Mouse (Mus musculus): ENCODE data around the gene Rbm7. TPM values are rescaled to one million over a fixed set of nuclear protein-coding genes. Genes with fewer than 3 reads are reported as not detected.
"Not testable (repeated sequence)": the region's sequence is repeated elsewhere in the genome, so short reads cannot be mapped to it uniquely, and the experiment has no call there.

Gene Rbm7
- total RNA-seq (2015; ENCODE audit: low replicate concordance): 41.5 and 48.3 TPM in 2 replicates
- total RNA-seq (2017; ENCODE audit: low replicate concordance): 32.2 and 41.5 TPM in 2 replicates

DNA sequence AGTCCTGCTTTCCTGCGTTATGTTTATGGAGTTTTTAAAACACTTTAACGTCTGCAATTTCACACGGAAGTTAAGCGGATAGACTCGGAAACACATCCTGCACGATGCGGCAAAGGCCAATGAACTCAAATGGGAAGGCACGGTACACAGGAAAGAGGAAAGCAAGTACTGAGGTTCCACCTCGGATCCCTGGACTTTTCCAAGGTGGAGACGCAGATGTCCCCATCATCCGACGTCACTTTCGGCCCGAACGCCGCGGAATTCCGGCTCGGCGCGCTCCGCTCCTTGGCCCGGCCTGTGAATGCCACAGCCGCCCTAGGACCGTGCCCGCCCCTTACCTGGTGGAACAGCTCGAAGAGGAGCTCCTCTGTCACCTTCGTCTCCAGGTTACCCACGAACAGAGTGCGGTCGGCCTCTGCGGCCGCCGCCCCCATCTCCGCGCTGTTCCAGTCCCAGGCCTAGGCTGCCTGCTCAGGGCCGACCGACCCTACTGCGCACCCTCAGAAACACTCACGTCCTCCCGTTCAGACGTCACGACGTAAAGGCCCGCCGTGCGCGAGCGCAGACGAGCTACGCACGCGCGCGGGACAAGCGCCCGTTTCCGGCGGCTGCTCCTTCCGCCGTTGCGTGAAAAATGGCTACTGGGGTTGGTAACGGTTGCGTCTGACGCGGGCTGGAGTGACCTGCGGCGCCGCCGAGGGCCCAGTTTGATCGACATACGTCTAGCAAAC lies at the start of gene Rbm7, which contains the start of gene Gm5617:
Gene Rbm7 (minus strand): TSS at position 483 of the 731 bp plus-strand sequence.
Gene Gm5617 (plus strand): TSS at position 626 of the 731 bp plus-strand sequence.
- peak; percentile 98 for ATAC-seq (replicated peaks; ENCODE audit: low FRiP score, poor library complexity, severe bottlenecking)

DNA sequence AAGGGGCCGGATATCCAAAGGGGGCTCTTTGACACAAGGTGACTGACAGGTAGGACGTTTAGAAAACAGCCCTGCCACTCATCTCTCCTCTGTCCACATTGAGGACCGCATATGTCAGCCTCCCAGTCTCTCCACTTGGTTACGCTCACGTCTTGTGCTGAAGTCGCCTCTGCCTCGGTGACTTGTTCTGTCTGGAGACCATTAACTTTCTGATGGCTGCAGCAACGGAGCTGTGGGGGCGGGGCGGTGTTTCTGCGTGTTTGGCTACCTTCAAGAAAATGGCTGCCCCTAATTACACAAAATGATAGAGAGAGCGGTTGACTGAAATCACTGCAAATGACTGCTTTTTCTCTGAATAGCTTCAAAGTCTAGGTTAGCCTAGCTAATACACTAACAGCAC lies 43.6 kb upstream of the Rbm7 start:
- no peak for ATAC-seq (replicated peaks; ENCODE audit: low FRiP score, poor library complexity, severe bottlenecking)

DNA sequence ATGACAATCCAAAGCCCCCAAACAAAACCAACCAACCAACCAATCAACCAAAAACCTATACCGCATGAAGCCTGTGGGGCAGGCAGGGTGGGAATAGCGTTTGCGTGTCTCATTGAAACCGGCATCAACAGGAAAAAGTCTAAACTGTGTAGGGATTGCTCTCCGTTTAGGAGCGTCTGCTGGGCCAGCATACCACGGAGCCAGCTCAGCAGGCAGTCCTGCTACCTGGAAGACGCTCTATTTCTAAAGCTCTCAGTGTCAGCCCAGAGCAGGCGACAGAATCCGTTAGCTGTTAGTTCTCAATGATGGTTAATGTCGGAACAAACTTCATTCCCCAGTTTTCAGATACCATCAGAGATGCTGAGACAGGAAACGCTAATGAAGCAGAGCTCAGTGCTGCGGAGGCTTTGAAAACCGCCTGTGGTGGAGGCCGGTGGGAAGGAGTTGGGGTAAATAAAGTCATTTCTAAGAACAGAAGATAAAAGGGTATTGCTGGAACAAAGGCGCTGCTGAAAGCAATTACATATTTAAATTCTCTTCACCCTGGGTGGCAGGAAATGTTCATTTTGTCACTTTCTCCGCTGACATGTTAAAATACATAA lies 43.0 kb upstream of the Rbm7 start:
- no peak for ATAC-seq (replicated peaks; ENCODE audit: low FRiP score, poor library complexity, severe bottlenecking)

DNA sequence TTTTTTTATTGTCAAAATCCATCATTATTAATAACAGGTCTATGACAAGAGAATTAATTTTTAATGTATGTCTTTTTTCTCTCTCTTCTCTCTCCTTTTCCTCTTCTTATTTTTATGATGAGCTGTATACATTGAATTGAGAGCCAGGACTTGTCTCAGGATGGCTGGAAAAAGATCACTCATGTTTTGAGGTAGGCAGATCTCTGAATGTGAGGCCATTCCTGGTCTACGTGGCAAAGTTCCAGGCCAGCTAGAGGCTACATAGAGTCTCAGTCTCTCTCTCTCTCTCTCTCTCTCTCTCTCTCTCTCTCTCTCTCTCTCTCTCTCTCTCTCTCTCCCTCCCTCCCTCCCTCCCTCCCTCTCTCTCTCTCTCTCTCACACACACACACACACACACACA lies 42.5 kb upstream of the Rbm7 start:
- not testable (repeated sequence) for ATAC-seq (replicated peaks; ENCODE audit: low FRiP score, poor library complexity, severe bottlenecking)

DNA sequence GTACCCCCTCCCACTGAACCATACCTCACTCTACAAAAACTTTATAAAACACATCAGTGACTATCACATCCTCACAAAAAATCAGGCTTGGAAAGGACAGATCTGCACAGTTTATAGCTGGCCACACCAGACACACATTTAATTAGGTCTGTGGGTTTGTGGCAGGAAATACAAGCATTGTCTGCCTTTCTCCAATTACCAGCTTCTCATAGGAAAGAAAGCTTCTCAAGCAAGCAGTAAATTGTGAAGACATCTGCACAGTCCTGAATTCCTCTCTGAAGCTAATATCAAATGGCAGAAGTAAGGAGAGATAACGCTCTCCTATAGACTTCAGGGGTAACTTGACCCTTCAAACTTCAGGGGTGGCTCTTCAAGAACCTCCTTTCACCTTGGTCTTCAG lies 41.3 kb upstream of the Rbm7 start:
- no peak for ATAC-seq (replicated peaks; ENCODE audit: low FRiP score, poor library complexity, severe bottlenecking)

DNA sequence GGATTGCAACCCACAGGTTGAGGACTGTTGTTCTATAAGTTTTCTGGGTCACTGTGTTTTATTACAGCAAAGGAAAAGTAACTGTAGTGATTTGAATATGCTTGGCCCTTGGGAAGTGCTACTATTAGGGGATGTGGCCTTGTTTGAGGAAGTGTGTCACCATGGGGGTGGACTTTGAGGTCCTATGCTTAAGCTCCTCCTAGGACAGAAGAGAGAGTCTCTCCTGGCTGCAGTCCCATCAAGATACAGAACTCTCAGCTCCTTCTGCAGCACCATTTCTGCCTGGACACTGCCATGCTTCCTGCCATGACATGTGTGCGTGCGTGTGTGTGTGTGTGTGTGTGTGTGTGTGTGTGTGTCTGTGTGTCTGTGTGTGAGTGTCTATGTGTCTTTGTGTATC lies 37.6 kb upstream of the Rbm7 start:
- ATAC-seq (replicated peaks; ENCODE audit: low FRiP score, poor library complexity, severe bottlenecking): no peak

DNA sequence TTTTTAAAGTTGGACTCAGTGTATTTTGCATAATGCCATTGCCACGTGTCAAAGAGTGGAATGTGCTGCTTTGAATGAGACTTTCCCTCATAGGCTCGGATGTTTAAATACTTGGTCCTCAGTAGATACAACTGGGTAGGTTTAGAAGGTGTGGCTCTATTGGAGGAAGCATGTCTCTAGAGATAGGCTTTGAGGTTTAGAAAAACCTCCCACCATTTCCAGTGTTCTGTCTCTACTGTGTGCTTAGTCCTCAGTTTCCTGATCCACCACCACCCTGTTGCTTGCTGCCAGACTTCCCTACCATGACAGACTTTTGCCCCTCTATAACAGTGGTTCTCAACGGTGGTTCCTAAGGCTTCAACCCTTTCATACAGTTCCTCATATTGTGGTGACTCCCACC lies 37.1 kb upstream of the Rbm7 start:
- no peak for ATAC-seq (replicated peaks; ENCODE audit: low FRiP score, poor library complexity, severe bottlenecking)

DNA sequence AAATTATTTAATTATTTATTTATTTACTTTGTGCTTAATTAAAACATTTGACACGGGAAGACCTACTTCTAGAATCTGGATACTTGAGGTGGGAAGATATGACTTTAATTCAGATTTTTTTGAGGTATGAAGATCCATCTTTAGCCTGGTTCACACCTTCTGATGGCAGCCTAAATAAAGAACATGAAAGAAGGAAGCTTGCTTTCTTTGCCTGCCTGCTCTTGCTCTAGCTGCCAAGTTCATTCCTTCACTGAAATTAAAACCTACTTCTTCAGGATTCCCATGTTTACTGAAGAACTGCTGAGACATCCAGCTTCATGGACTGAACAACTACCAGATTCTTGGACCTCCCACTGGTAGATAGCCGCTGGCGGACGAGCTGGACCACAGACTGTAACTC lies 36.2 kb upstream of the Rbm7 start:
- no peak for ATAC-seq (replicated peaks; ENCODE audit: low FRiP score, poor library complexity, severe bottlenecking)

DNA sequence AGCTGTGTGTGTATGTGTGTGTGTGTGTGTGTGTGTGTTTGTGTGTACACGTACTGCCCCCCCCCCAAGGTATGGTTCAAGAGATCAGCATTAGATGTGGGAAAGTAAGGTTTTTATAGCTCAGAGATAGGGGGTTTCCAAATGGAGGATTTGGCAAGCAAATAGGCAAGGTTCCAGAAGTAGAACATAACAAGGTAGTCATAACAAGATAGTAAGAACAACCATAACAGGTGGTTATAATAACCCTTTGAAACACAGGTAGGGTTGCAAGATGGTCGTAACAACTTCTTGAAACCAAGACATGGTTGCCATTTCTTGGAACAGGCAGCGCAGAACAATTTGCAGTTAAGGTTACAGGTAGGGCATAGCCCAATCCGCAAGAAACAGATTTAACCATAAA lies 31.4 kb upstream of the Rbm7 start:
- no peak for ATAC-seq (replicated peaks; ENCODE audit: low FRiP score, poor library complexity, severe bottlenecking)

DNA sequence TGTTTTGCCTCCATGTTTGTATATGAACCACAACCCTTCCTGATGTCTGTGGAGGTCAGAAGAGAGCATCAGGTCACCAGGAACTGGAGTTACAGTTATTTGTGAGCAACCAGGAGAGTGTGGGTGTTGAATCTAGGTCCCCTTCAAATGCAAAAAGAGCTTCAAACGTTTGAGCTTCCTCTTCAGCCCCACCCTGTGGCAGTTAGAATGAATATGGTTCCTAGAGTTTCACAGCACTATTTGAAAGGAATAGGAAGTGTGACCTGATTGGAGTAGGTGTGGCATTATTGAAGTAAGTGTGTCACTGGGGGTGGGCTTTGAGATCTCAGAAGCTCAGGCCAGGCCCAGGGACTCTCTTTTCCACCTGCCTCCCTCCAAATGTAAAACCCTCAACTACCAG lies 30.5 kb upstream of the Rbm7 start:
- ATAC-seq (replicated peaks; ENCODE audit: low FRiP score, poor library complexity, severe bottlenecking): no peak

DNA sequence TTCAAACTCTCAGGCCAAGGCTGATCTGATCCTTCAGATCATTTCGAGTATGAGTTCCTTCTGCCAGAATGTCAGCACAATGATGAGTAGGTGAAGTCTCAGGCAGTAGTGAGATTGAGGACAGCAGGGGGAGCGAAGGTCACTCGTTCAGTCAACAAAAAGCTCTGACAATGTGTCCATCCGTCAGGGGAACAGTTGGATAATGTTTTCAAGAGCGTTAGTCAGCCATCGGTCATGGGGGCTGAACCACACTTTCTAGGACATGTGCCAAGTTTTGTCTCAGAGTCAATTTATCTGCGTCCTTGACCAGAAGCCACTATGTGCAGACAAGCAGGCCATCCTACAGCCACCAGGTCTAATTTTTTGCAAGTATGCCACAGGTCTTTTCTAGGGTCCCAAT lies 25.3 kb upstream of the Rbm7 start:
- not testable (repeated sequence) for ATAC-seq (replicated peaks; ENCODE audit: low FRiP score, poor library complexity, severe bottlenecking)

DNA sequence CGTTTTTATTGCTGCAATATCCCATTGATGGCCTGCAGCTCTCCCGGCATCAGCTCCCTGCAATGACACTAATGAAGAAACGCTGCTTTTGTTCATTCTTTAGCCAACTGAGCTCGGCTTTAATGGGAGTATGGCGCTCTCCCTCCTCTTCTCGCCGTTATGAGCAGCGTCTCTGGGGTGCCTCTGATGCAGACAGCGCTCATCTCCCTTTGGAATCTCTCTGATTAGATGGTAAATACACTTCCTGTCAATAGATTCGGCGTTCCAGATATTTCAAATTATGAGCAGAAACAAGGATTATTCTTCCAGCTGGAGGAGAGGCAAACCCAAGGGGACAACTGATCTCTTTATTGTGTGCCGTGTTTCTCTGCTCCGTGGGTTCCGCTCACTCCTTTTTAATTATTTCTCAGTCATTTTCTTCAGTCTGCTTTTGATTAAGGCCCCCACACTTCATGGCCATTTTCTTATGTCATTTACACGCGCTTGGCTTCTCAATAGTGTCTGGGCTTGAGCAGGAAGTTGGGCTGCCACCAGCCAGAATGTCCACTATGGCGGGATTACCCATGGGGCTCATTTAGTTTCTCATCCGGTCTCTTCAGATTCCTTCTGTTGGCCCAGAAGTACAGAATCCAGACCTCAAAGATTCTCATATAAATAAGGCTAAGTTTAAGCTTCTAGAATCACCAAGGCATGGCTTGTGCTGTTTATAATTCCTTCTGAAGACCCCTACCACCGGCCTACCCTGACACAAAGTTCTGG lies 22.5 kb upstream of the Rbm7 start:
- ATAC-seq (replicated peaks; ENCODE audit: low FRiP score, poor library complexity, severe bottlenecking): no peak

DNA sequence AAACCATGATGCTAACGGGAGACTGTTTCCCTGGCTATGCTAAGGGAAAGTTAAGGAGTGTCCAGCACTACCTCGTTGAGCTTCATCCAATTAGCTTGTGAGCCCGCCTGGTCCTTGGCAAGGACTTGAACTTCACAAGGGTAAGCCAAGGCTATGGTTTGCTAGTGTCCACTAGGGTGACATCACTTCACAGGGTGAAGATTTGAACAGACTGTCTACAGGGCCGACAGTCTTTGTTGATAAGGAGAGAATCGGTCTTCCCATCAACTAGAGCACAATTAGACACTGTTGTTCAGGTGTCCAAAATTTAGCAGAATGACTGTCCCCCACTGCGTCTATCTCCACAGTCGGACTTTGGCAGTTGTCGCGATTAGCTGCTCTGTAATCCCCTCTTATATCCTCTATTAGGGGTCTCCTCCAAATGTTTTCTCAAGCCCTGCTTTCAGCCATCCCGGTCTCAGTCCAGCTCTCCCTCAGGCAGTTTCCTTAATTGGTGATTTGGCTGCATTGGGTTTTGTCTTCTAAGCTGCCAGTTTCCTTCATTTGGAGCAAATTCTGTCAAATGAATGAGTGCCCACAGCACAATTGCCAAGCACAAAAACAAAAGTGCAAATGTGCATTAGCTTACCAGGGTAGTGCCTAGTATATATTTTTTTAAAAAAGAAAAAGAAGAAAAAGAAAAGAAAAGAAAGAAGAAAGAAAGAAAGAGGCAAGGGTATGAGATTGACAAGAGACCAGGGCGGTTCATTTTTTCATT lies 21.7 kb upstream of the Rbm7 start:
- ATAC-seq (replicated peaks; ENCODE audit: low FRiP score, poor library complexity, severe bottlenecking): no peak

DNA sequence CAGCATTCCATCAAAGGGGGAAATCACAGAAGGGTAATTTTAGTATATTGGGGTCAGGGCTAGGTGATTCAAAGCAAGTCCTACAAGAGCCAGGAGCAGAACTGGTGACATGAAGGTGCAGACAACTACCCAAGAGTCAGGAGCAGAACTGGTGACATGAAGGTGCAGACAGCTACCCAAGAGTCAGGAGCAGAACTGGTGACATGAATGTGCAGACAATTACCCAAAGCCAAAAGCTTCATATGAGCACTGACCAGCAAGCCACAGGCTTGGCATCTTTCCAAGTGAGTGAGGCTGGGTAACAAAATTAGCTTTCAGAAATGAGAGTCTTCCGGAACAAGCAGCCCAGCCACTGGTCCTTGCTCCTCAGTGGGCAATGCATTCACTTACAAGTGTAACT lies 20.2 kb upstream of the Rbm7 start:
- ATAC-seq (replicated peaks; ENCODE audit: low FRiP score, poor library complexity, severe bottlenecking): no peak

DNA sequence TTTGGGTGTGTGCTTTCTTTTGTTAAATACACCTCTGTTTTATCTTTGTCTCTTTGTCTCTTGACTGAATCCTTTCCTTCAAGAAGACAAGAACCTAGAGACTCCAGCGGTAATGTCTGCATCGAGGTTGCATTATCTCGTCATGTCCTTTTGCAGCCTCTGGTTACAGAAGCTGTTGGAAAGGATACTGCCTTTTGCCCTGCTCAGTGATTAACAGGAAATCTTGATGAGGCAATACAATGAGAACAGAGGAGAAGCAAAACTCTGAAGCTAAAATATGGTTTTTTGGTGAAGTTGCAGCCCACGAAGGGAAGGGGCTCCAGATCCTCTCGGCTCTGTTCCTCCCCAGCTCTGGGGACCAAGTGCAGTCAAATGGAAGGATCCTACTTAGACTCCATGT lies 15.0 kb upstream of the Rbm7 start:
- ATAC-seq (replicated peaks; ENCODE audit: low FRiP score, poor library complexity, severe bottlenecking): no peak

DNA sequence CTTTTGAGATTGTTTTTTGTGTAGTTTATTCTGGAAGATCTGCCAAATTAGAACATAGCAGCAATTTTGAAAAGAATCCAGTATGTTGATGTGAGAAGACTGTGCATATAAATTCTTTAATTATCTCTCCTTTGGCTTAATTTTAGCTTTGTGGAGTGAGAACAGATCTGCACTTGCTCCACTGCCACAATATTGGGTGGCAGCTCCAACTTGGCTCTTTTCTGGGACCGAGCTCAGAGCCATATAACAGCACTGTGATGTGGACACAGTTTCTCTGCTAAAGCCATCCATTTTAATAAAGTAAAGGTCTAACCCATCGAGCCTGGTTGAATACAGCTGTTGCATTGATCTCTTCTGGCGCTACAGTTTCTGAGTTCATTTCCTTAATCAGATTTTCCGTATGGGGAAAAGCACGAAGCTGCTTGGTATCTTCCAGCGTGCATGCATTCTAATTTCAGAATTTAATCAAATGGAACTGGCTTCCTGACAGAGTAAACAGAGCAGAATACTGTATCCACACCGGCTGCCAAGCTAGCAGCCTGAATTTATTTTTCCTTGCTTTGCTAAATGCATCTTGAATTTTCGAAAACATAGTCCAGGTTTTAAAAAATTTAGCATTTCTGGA lies 9.8 kb upstream of the Rbm7 start:
- ATAC-seq (replicated peaks; ENCODE audit: low FRiP score, poor library complexity, severe bottlenecking): no peak

DNA sequence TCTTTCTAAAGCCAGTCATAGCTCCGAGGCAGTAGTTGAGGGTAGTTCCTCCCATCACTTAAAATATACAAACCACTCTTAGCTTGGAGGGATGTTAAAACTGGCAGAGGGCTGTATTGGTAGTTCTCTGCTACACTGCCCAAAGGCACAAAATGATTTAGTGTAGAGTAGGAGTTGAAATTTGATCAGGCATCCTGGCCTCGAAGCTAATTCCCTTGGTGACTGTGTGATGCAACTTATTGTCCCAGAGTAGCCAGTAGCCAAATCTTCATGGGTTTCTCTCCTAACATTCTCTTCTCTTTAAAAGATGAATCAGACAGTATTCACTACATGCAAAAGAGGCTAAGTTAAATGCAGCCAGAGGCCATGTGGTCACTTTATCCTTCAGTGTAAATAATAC lies 7.9 kb upstream of the Rbm7 start:
- ATAC-seq (replicated peaks; ENCODE audit: low FRiP score, poor library complexity, severe bottlenecking): no peak

DNA sequence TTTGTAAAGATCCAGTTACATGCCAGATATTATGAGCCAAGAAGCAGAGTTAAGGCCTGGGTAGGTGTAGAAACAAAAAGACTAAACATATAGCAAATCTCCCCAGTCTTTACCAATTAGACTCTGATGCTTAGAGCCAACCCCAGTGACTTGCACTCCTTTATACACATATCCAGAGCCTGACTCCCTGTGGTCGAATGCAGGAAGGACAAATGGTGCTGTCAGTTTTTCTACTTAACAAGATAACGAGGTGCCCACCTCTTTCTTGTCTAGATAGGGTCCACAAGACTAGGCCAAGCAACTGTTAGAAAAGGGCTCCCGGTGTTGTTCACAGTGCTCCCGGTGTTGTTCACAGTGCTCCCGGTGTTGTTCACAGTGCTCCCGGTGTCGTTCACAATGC lies 6.1 kb upstream of the Rbm7 start:
- ATAC-seq (replicated peaks; ENCODE audit: low FRiP score, poor library complexity, severe bottlenecking): no peak

DNA sequence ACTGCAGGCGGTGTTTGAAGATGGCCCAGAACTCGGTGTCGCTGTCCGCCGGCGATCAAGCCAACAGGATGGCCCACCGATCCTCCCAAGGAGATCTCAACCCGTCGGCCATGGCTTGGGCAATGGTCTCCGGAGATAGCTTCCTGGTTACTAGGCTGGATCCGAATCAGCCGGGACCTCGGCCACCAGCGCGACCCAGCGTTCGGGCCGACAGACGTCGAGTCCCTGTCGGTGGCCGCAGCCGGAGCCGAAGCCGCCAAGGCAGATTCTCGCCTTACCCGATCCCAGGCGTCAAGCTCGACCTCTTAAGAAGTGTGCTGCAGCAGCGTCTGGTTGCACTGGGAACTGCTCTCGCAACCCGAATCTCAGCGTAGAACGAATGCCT lies 441 bp upstream of the Rbm7 start:
- ATAC-seq (replicated peaks; ENCODE audit: low FRiP score, poor library complexity, severe bottlenecking): peak; percentile 58

All from erythroid progenitor cell, adult 5-6 weeks (primary cell).